Mouse (Mus musculus) embryo, embryonic 10.5 days (tissue): ENCODE measurements around the gene Myl12a.
"Not testable (repeated sequence)": the region's sequence is repeated elsewhere in the genome, so short reads cannot be mapped to it uniquely, and the experiment has no call there.

Source experiments
- DNase-seq: peaks from one replicate; pipeline ENCODE4 v3.0.0-alpha.2; 2015; ENCODE audit warnings: low spot score

Gene Myl12a

DNA sequence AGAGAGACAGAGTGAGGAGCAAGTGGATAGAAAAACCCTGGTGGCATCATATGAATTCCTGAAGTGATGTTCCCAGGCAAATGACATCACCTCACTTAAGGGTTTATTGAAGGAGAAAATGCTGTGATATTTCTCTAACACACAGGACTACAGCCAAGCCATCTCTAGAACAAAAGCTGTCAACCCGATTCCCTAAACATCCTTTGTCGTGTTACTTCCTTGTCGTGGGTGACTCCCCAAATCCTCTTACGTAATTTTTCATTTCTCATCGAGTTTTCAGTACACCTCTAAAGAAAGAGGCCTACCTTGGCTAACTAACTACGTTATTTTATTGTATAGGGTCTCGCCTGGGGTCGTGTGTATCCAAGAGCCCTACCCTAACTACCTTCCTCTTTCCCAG, 13.2 kb downstream of the Myl12a start:
- DNase-seq: no peak

DNA sequence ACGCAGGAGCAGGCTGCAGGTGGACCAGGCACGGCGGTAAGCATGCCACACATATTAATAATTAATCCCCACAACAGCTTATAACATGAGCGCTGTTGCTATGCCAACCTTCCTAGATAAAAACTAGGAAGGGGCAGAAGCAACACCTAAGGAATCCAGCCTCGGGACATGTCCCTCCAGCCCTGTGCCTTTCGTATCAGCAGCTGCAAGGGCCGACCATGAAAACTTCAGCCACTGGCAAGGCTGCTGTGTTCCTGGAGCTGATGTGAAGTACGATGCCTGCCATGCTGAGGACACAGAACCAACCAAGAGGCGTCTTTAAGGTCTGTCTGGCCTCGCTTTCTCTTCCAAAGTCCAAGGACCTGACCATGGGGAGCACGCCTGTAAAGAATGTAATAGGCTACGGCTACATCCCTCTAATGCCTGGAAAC, 14.3 kb downstream of the Myl12a start:
- DNase-seq: no peak

DNA sequence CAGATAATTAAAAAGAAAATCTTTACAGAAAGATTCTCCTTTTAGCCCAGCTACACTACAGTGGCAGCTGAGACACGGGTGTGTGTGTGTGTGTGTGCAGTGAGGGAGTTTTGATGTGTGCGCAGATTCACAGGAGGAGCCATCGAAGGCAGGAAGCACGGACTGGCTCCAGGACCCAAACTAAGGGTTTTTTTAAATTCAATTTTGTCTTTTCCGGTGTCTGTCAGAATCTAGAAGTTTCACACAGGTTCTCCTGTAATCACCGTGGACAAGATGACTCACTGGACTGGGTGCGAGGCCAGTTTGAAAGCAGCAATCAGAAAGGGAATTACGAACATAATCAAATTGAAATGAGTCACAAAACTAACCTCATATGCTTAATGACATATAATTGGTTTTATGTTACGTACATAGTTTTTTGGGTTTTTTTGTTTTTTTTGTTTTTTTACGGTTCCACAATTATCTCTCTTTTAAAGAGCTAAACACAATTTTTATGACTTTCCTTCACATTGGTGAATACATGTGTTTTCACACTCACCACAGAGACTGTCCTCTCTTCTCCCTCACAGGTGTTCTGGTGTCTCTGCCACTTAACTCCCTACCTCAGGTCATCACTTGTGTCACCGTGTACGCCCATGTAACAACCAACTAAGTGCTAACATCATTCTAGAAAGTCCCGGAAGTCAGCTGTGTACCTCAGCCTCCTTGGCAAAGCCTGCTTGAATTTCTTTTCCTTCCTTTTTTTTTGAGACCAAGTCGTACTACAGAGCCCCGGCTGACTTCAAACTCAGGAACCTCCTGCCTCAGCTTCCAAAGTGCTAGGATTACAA, 15.6 kb downstream of the Myl12a start:
- DNase-seq: no peak

DNA sequence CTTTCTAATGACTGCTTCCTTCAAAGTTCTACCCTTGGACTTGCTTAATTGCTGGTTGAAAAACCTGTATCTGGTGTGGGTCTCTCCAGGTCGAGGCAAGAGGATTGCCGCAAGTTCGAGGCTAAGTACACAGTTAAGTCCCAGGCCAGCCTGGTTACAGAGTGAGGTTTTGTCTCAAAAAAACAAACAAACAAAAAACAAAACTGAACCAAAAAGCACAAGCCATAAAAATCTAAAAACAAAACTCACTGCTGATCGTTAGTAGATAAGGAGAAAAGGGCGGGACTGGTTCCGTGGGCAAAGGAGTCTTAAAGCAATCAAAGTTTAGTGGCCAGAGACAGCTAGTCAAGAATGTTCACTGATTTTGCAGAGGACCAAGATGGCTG, 16.3 kb downstream of the Myl12a start:
- no peak for DNase-seq

DNA sequence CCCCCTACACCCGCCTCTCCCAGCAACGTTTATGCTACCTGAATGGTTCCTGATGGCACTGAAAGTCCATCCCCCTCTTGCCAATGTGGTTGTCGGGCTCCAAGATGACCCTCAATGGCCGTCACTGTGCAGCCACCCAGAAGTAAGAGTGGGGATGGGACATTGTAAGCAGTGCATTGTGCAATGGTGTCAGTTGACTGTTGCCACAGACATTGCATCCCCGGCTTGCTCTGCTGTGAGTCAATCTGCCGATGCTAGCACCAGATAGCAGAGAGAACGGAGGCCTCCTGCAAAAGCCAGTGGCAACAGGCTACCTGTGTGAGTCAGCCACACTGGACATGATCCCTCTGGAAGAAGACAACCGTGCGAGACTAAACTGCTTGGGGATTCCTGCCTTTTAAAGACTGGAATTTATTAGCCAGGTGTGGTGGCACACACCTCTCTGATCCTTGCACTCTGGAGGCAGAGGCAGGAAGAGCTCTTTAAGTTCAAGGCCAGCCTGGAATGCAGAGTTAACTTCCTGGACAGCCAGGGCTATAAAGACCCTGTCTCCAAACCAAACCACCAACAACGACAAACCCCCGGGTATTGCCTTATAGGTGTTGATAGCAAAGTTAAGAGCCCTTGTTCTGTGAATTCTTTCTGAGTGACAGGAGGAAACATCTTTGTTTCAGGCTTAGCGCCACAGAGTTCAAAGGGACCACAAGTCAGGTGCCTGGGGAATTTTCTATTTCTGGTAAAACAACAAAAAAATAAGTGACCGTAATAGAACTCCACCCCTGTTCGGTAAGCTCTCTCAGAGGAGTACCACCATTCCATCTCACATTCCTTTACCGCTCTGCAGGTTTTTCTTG, 16.9 kb downstream of the Myl12a start:
- no peak for DNase-seq

DNA sequence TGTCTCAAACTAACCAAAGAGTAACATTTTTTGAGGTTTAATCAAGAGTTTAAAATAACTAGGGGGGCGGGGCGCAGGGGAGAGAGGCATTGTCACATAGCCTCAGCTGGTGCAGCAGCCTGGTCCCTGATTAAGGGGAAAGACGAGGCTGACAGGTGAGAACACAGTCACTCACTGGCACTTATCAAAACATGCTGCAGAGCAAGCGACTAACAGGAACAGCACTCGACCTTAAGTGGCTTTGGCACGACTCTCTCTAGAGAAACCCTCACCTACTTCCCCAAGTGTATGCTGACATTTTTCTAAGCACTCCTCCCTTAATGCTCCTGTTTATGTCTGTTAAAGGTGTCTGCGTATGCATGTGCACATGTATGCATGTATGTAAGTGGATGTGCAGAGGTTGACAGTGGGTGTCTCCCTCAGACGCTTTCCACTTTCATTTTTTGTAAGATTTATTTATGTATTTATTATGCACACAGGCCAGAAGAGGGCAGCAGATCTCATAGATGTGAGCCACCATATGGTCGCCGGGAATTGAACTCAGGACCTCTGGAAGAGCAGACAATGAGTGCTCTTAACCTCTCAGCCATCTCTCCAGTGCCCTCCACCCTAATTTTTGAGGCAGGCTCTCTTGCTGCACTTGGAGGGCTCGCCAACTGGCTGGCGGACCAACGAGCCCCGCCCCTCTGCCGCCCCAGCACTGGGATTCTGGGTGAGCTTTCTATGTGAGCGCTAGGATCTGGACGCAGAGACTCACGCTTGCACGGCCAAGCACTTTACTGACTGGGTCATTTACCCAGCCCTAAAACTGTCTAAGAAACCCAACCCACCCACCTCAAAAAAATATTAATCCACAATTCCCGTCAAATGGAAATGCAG, 23.1 kb downstream of the Myl12a start:
- DNase-seq: no peak

DNA sequence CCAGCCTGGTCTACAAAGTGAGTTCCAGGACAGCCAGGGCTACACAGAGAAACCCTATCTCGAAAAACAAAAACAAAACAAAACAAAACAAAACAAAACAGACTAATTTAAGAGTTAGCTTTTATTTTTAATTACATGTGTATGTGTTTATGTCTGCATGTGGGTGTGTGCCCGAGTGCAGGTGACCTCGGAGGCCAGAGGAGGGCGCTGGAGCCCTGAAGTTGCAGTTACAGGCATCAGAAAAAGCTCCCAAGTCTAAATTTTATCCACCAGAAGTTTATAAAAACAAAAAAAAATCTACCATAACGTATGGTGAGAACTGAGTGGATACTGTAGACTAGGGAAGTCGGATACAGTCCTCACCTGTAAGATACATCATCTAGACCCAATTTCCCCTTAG, 24.9 kb downstream of the Myl12a start:
- DNase-seq: no peak

DNA sequence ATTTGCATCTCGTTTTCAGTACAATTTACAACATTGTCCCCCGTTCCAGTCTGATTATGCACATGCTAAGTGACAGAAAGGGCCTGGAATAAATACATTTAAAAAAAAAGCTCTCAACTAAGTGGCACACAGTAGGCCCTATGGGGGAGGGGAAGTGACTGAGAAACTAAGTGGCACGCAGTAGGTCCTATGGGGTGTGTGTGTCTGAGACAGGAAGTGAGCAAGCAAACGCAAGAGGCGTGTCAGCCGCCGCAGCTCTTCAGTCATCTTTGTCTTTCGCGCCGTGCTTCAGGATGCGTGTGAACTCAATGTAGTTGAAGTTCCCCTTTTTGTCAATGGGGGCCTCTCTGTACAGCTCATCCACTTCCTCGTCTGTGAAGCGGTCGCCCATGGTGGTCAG, 28.6 kb downstream of the Myl12a start:
- DNase-seq: not testable (repeated sequence)

DNA sequence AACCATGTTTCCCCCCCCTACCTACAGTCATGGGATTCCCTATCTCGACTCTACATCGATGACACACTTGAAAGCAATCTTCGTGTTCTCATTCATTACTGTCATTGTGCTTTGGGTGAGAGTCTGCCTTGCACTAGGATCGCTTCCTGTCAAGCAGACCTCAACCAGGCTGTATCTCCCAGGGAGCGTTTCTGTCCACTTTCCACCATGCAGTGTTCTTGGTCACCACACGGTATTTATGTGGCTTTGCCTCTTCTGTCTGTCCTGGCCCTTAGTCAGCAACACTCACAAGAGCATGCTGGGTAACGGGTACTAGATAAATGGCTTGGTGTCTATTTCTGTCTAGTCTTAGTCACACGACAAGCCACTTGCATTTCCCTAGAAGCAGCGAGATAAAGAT, 29.3 kb downstream of the Myl12a start:
- DNase-seq: no peak

DNA sequence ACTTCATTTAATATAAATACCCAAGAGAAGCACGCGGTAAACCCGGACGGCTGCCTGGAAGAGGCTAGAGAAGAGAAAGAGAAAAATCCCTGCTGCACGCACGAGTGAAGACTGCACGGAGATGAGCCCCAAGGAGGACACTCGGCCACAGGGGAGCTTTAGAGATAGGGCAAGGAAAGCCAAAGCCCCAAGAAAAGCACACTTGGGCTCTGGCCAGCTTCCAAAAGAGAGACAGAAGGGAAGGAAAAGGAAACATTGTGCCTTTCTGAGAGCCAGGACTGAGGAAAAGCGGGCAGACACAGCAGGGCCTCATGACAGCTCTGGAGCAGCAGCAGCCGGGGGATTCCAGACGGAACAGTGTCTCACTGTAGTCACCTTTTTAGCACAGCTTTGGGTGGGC, 31.5 kb downstream of the Myl12a start:
- no peak for DNase-seq

DNA sequence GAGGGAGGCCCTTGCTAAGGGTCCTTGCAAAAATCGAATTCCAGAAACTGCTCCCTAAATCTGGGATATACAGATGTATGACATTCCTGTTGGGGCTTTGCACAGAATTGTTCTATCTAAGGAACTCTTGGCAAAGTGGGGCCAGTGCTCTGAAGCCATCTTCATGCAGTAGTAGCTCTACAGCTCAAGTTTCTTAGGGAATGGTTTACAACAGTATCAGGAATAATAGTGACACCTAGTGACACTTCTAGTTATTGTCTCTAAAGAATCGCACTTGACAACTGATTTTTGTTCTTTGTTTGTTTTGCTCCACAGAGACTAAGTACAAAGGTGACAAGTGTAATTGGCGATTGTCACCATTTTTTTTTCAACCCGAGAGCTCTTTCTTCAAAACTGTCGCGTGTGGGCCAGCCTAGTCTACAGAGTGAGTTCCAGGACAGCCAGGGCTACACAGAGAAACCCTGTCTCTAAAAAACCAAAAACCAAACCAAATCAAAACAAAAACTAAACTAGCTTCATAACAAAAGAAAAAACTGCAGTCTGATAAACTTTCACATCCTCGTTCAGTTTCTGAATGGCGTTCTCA, 34.0 kb downstream of the Myl12a start:
- DNase-seq: peak; percentile 86

DNA sequence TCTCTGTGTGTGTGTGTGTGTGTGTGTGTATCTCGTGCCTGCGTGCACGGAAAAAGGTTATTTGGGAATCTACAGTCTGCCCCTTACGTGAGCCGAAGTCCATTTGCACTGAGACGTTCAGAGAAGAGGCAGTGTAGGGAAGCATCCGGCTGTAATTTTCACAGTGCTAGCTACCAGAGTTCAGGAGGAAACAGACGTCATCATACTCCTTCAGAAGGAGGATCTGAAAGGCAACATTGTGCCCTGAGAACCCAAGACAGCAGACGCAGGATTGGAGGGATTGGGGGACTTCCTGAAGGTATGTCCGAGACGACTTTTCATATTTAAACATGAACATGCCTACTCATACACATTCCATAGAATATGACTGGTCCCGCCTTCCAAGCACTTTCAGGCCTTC, 35.0 kb downstream of the Myl12a start:
- no peak for DNase-seq

DNA sequence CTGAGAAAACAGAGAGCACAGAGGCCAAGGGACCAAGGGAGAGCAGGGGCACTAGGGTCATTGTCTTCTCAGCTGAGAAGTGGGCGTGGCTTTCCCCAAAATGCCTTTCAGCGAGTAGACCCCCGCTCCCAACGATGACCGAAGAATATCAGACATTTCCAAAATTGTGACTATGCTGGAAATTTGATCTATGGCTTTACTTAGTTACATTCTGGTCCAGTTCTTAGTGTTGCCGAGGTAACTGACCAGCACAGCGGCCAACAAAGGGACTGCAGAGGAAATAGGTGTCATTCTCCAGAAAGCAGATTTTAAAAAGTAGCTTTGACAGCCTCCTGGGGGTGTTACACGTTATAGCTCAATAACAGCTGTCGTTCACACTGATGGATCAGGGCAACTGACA, 35.5 kb downstream of the Myl12a start:
- peak; percentile 59 for DNase-seq

DNA sequence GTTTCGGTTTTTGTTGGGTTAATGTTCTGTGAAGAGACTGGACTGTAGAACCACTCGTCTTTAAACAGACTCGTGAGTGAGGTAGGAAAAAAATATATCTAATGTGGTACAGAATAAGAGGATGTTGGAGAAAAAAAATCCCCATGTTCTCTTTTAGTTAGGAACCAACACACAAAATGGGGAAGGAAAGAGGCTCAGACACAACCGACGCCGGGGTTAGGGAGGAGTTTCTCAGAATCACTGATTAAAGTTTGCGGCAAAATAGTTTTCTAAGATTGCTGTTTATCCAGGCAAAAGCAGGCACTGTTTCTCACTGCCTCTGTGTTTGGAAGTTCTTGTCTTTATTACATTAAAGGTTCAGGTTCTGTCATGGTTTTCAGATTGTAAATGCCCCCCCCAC, 36.6 kb downstream of the Myl12a start:
- no peak for DNase-seq

DNA sequence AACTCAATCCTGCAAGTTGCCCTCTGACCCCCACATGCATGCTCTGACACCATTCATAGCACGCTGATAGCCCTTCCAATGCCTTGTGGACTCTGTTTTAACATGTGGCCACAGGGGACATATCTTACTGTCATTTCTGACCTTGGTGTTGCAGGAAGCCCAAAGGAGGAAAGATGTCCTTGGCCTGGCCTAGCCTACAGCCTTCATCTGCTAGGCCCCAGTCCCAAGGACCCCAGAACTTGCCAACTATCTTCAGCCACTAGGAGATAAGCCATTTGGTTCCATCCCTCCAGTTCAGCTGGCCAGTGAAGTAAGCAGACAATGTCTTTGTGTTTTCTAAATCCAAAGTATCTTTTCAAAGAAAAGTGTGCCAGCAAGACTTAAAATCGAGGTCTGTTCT, 37.4 kb downstream of the Myl12a start:
- DNase-seq: no peak

DNA sequence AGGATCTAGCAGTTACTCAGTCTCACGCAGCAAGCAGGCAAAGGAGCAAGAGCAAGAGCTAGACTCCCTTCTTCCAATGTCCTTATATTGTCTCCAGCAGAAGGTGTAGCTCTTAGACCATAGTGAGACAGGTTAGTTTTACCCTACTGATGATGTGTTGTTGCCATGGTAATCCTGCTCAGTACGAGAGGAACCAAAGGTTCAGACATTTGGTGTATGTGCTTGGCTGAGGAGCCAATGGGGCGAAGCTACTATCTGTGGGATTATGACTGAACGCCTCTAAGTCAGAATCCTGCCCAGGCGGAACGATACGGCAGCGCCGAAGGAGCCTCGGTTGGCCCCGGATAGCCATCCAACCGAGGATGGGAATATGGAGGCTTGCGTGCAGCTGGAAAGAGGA, 39.1 kb downstream of the Myl12a start:
- peak; percentile 65 for DNase-seq

DNA sequence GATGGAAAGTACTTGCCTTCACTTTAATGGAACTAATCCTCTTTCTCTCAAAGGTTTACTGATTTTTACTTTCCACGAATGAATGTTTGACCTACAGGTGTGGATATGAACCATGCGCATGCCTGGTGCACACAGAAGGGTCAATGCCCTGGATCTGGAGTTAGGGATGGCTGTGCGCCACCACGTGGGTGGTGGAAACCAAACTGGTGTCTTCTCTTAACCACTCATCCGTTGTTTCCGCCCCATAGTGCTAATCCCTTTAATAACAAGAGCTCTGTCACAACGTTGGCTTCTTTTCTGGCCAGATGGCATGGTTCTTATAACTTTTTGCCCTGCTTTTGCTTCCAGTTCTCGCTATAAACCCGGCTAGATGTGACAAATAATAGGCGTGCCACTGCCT, 51.4 kb downstream of the Myl12a start:
- no peak for DNase-seq

DNA sequence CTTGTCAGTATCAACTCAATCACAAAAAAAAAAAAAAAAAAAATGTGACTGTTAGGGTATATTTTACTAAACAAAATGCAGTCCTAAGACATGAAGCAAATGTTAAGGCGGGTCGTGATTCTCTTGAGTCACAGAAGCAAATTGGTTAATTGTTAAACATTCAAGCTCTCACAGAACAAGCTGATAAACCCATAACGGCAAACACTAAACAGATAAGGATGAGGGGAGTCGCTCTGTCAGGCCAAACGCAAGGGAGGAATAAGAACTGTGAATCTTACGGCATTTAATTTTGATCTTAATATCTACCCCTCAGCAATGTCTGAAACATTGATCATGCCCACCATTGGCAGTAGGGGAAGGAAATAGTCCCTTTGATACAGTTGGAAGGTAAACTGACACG, 53.5 kb downstream of the Myl12a start:
- DNase-seq: no peak

DNA sequence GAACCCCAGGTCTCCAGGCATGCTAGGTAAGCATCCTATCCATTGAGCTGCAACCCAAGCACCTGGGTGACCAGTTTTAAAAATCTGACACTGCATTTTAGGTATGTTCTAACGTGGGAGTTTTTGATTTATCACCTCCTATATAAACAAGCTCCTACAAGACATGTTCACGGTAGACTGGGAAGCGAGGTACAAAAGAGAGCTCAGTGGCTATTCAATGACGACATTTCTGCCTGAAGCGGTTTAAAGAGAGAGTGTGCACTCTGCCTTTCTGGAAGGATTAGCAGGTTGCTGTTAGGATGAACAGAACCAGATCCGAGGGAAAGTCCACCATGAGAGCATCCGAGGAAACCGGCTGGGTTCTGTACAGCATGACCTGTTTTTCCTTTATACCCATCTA, 54.0 kb downstream of the Myl12a start:
- no peak for DNase-seq

DNA sequence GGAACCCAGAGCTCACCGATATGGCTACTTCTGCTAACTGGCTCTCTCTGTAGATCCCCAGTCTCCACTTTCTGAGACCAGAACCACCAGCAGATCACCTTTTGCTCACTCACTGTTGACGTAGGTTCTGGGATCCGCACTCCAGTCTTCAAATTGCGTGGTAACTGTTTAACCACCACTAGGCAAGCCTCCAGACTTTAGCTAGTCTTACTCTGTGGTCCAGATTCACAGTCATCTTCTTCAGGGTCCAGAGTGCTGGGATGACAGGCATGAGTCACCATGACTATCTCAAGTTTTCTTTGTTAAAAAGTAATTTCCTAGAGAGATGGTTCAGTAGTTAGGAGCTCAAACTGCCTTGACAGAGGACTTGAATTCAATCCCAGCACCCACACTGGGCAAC, 58.9 kb downstream of the Myl12a start:
- no peak for DNase-seq
